Mouse (Mus musculus) lung, postnatal 0 days (tissue): Measurements from ENCODE around the gene Fars2. TPM values are rescaled to one million over a fixed set of nuclear protein-coding genes. Genes with fewer than 3 reads are reported as not detected.

Source experiments
- ATAC-seq: fragments of 200-750 bp; cut with Nextera tagmentation; 2 replicates; pipeline ENCODE4 v1.8.0; 2017; ENCODE audit warnings: moderate library complexity
- DNase-seq: peaks from one replicate; pipeline ENCODE4 v3.0.0-alpha.2; 2016; ENCODE audit warnings: low spot score
- H3K27ac ChIP-seq: fragments of 300-500 bp; sonication (generic); 2 replicates; pipeline ENCODE4 v1.5.1; 2014; ENCODE audit warnings: antibody characterized with exemption, mild to moderate bottlenecking, low read length, mixed read lengths
- H3K27me3 ChIP-seq: fragments of 300-500 bp; sonication (generic); replicated peaks from 2 replicates; pipeline ENCODE4 v1.6.1; 2014; ENCODE audit warnings: low read length, mixed read lengths; ENCODE audit not compliant: insufficient read depth
- H3K36me3 ChIP-seq: fragments of 300-500 bp; sonication (generic); 2 replicates; pipeline ENCODE4 v1.6.1; 2014; ENCODE audit warnings: low read length, mixed read lengths; ENCODE audit not compliant: insufficient read depth
- H3K4me1 ChIP-seq: fragments of 300-500 bp; sonication (generic); 2 replicates; pipeline ENCODE4 v1.6.1; 2014; ENCODE audit warnings: antibody characterized with exemption, low read depth, low read length, mixed read lengths; ENCODE audit not compliant: insufficient read depth
- H3K4me2 ChIP-seq: fragments of 300-500 bp; sonication (generic); replicated peaks from 2 replicates; pipeline ENCODE4 v1.6.1; 2014; ENCODE audit warnings: low read depth, mild to moderate bottlenecking, low read length, moderate library complexity, mixed read lengths
- H3K4me3 ChIP-seq: fragments of 300-500 bp; sonication (generic); 2 replicates; pipeline ENCODE4 v1.5.1; 2014; ENCODE audit warnings: low read depth, low read length
- H3K9ac ChIP-seq: fragments of 300-500 bp; sonication (generic); replicated peaks from 2 replicates; pipeline ENCODE4 v1.6.1; 2014; ENCODE audit warnings: low read depth, mild to moderate bottlenecking
- H3K9me3 ChIP-seq: fragments of 300-500 bp; sonication (generic); 2 replicates; pipeline ENCODE4 v1.6.1; 2016; ENCODE audit warnings: low read length, mixed read lengths
- CTCF ChIP-seq: IDR thresholded peaks from 2 replicates; pipeline ENCODE4 v1.5.1; 2016; ENCODE audit warnings: antibody characterized with exemption, mild to moderate bottlenecking
- EP300 ChIP-seq: IDR thresholded peaks from 2 replicates; pipeline ENCODE4 v1.6.1; 2016; ENCODE audit warnings: antibody characterized with exemption, mild to moderate bottlenecking, control low read depth
- WGBS: fragments of 180-500 bp; shearing (Covaris S2); extraction: QIAGEN DNeasy Blood & Tissue Kit; methylation state at CpG from one replicate; pipeline ENCODE4 v1.1.7; 2014; 5-methylcytosine and 5-hydroxymethylcytosine counted together
- polyA plus RNA-seq: library from polyadenylated mRNA; unstranded; fragments of >200 nt; fragmentation: Nextera tagmentation; extraction: Ambion mirVana; gene quantifications from 2 replicates; pipeline ENCODE4 v1.2.1, GENCODE M21; 2015

Fars2 gene
- polyA plus RNA-seq, 1 experiment from 2014 or later, result 33.2 TPM

DNA sequence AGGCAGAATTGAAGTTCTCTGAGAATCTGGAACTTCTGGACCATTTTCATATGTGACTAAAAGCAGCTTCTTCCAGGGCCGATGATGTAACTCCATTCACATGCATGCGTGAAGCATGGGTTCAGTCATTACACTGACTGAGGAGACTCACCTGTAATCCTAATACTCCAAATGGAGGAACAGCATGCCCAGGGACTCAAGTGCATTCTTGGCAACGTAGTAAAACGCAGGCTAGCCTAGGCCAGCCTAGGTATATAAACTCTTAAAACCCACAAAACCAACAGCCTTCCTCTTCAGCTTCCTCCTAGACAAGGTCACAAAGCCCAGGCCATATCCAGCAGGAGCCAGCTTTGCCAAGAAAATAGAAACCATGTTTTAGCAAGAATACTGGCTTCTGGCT, 57.6 kb downstream of the Fars2 start:
- 48% methylated on average over 4 of the region's 4 CpGs for WGBS
- no peak overlapping the region for H3K27ac ChIP-seq

DNA sequence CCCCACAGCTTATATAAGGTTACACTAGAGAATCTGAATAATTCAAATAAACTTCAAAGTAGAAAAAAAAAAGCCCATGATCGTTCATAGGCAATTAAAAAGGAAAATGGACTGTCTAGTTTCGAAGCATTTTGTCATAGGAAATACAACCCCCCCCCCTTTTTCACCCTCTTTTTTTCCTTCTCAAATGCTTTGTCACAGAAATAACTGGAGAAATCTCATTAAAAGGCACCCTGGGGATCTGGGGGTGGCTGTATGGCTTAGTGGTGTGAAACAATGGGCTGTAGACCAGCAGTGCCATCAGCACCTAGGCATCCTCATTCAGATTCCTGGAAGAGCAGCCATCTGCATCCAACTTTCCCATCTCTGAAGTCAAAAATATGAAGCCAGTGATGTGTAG, 64.0 kb downstream of the Fars2 start:
- H3K36me3 ChIP-seq, result no peaks in the 10 kb centered on the region
- H3K27me3 ChIP-seq, result no peaks in the 10 kb centered on the region
- no peaks in the 10 kb centered on the region for H3K9me3 ChIP-seq
- WGBS, result 65% methylated on average over 2 of the region's 2 CpGs
- no peak overlapping the region for H3K27ac ChIP-seq
- no peak for ATAC-seq
- TF ChIP-seq EP300, result no peak
- TF ChIP-seq CTCF, result no peak
- H3K9ac ChIP-seq, result no peak overlapping the region
- H3K4me2 ChIP-seq, result no peak overlapping the region
- DNase-seq, result no peak
- H3K4me1 ChIP-seq, result no peaks in the 10 kb centered on the region; the same call in 1 of the 2 replicates
- no peak overlapping the region for H3K4me3 ChIP-seq

More for the DNA sequence above, 57.6 kb downstream of the Fars2 start:
- ATAC-seq (peak; percentile 84), DNase-seq (peak; percentile 68)
- H3K4me1 ChIP-seq, result peaks cover 5% of the 10 kb centered on the region; the same call in 1 of the 2 replicates
- no peaks in the 10 kb centered on the region for H3K9me3 ChIP-seq
- no peak for TF ChIP-seq EP300
- TF ChIP-seq CTCF, result no peak
- no peak overlapping the region for H3K9ac ChIP-seq
- no peak overlapping the region for H3K4me2 ChIP-seq
- H3K27me3 ChIP-seq, result no peaks in the 10 kb centered on the region
- no peaks in the 10 kb centered on the region for H3K36me3 ChIP-seq
- no peak overlapping the region for H3K4me3 ChIP-seq

GRCm38 (mm10) chr13:36190577-36190976, 73.4 kb downstream of the Fars2 start:
- Histone ChIP-seq H3K4me2 (no peak overlapping the region), H3K27me3 (no peaks in the 10 kb centered on the region), H3K4me1 (no peaks in the 10 kb centered on the region), H3K27ac (no peak overlapping the region), H3K36me3 (no peaks in the 10 kb centered on the region), H3K9me3 (no peaks in the 10 kb centered on the region), H3K4me3 (no peak overlapping the region), H3K9ac (no peak overlapping the region)
- ATAC-seq (no peak), DNase-seq (no peak)
- no peak for TF ChIP-seq CTCF
- 80% methylated on average over 2 of the region's 2 CpGs for WGBS

GRCm38 (mm10) chr13:36193484-36194113, 76.4 kb downstream of the Fars2 start:
- H3K27me3 ChIP-seq, result no peaks in the 10 kb centered on the region
- no peaks in the 10 kb centered on the region for H3K9me3 ChIP-seq
- H3K36me3 ChIP-seq, result no peaks in the 10 kb centered on the region
- H3K4me1 ChIP-seq, result peaks cover 4% of the 10 kb centered on the region; the same call in 1 of the 2 replicates
- 79% methylated on average over 5 of the region's 5 CpGs for WGBS
- ATAC-seq, result no peak
- no peak overlapping the region for H3K4me2 ChIP-seq
- TF ChIP-seq EP300 (no peak), CTCF (no peak)
- H3K4me3 ChIP-seq, result no peak overlapping the region
- no peak for DNase-seq
- no peak overlapping the region for H3K27ac ChIP-seq
- no peak overlapping the region for H3K9ac ChIP-seq

- no peaks in the 10 kb centered on the region for H3K36me3 ChIP-seq
- TF ChIP-seq CTCF (no peak), EP300 (no peak)
- ATAC-seq (no peak), DNase-seq (no peak)
- no peaks in the 10 kb centered on the region for H3K9me3 ChIP-seq
- WGBS, result 77% methylated on average over 1 of the region's 1 CpGs
- no peak overlapping the region for H3K4me2 ChIP-seq
- H3K4me1 ChIP-seq, result peaks cover 4% of the 10 kb centered on the region; the same call in 1 of the 2 replicates
- no peak overlapping the region for H3K9ac ChIP-seq
- no peak overlapping the region for H3K27ac ChIP-seq
- H3K4me3 ChIP-seq, result no peak overlapping the region
- no peaks in the 10 kb centered on the region for H3K27me3 ChIP-seq
These were observed 82.1 kb downstream of the Fars2 start for GRCm38 (mm10) chr13:36199288-36199687.

- no peaks in the 10 kb centered on the region for H3K36me3 ChIP-seq
- TF ChIP-seq CTCF (no peak), EP300 (no peak)
- no peak for DNase-seq
- no peaks in the 10 kb centered on the region for H3K27me3 ChIP-seq
- peaks cover 4% of the 10 kb centered on the region; the same call in 1 of the 2 replicates for H3K4me1 ChIP-seq
- ATAC-seq, result no peak
- H3K9ac ChIP-seq, result no peak overlapping the region
- H3K4me3 ChIP-seq, result no peak overlapping the region
- H3K4me2 ChIP-seq, result no peak overlapping the region
- H3K9me3 ChIP-seq, result no peaks in the 10 kb centered on the region
- no peak overlapping the region for H3K27ac ChIP-seq
- WGBS, result 78% methylated on average over 4 of the region's 4 CpGs
These were observed 83.2 kb downstream of the Fars2 start for GRCm38 (mm10) chr13:36200453-36200852.
